Mouse (Mus musculus) inflammation-experienced regulatory T-cells, adult 6 months (primary cell): Measurements from ENCODE around the gene Irf2. TPM values are rescaled to one million over a fixed set of nuclear protein-coding genes. Genes with fewer than 3 reads are reported as not detected.
A peak's percentile ranks its signal among the peaks of the same experiment; 100 is the strongest.

ENCODE experiments used
- ATAC-seq: one replicate; pipeline ENCODE4 v1.8.0; 2017
- polyA plus RNA-seq, 3 experiments: library from polyadenylated mRNA; unstranded; fragments of 100-300 nt; shearing (Covaris generic); gene quantifications; one replicate each; pipeline ENCODE4 v1.2.1; 2017

Irf2 gene
- polyA plus RNA-seq, 3 experiments from 2014 or later = 228 to 272 (median 245) TPM

GRCm38 (mm10) chr8:46758131-46758530 is 18.6 kb downstream of the Irf2 start:
- ATAC-seq = no peak

GRCm38 (mm10) chr8:46758676-46759075 is 19.1 kb downstream of the Irf2 start:
- ATAC-seq = no peak

DNA sequence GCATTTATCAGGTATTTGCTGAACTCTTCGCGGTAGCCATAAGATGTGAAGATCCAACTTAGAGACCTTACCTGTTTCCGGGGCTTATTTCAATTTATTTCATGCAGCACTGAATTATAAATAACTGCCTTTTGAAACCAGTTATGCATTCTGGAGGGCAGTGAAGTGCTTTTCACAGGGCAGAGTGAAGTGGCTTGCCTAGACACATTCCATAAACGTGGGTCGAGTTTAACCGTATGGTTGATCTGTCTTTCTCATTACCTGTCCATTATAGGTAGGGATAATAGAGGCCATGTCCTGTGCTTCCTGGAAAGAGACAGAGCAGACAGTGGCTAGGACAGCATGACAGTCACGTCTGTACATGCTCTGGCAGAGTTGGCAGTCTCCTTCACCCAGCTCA is 20.0 kb downstream of the Irf2 start:
- no peak for ATAC-seq

- no peak for ATAC-seq
Observed at GRCm38 (mm10) chr8:46760701-46761100, 21.2 kb downstream of the Irf2 start.

- ATAC-seq = no peak
Observed at GRCm38 (mm10) chr8:46761454-46761853, 21.9 kb downstream of the Irf2 start.

- no peak for ATAC-seq
Observed at GRCm38 (mm10) chr8:46769408-46770180, 30.1 kb downstream of the Irf2 start.

DNA sequence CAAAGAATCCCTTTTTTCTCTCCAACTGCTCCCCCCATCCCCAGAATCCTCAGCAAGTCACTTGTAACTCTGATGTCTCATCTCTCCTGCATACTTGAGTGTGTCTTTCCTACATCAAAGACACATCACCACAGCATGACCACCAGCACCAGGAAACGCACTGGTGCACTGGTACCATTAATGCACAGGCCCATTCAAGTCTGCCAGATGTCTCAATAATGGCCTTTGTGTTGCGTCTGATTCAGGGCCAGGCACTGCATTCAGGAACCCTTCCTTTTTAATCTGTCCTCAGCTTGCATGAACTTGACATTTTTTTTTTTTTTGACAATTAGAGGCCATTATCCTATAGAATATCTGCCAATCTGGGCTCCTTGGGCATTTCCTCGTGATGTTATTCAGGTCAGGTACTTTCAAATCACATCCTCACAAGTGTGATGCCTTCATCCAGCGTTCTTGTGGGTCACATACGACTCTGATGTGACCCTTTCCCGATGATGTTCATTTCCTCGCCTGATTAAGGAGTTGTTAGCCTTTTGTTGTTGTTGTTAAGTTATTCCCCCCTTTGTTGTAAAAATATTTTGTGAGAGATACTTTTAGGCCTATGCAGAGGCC is 31.5 kb downstream of the Irf2 start:
- no peak for ATAC-seq

GRCm38 (mm10) chr8:46772801-46773200 is 33.3 kb downstream of the Irf2 start:
- ATAC-seq = no peak

DNA sequence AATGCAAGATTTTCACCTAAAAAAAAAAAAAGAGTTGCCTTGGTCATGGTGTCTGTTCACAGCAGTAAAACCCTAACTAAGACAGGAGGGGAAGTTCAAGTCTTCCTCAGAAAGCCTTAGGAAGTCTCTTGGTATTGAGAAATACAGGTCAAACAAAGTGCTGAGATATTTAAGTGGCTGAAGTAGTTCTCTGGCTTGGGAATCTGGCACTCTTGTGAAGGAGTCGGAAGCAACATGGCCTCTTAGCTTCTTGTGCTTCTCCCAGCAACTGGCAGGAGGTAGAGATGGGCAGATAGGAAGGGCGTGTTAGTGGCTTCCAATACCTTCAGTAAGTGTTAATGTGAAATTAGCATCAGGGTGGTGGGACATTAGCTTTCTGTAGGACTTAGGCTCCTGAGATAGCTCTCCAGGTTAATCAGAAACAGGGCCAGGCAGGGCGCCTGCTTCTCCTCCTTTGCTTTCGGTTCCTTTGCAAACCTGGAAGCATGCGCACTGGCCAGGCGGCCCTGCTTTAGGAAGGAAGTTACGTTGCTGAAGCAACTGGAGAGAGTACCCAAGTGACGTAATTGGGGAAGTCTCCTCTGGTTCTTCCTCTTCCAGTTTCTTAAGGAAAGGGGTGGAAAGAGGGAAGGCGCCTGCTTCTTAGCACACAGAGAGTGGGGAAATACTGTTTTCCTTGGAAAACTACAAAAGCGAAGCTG is 38.4 kb downstream of the Irf2 start:
- ATAC-seq = no peak

GRCm38 (mm10) chr8:46781067-46781657 is 41.6 kb downstream of the Irf2 start:
- no peak for ATAC-seq

- peak; percentile 53 for ATAC-seq
Observed at GRCm38 (mm10) chr8:46782254-46782653, 42.7 kb downstream of the Irf2 start.

GRCm38 (mm10) chr8:46785070-46785469 is 45.5 kb downstream of the Irf2 start:
- ATAC-seq = no peak

DNA sequence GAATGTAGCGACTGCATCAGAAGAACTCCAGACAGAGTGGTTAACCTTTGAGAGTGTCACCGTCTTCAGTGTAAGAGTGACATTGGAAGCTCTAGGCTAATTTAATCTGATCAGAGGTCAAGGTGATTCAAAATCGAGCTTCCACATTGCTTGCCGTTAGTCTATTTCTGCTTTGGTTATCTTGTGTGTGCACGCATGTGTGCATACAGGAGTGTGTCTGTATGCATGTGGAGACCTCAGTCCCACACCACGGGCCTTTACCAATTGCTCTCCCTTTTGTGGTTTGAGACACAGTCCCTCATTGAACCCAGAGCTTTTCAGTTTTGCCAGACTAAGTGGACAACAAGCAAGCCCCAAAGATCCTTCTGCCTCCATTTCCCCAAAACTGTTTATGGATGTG is 46.4 kb downstream of the Irf2 start:
- ATAC-seq = no peak

DNA sequence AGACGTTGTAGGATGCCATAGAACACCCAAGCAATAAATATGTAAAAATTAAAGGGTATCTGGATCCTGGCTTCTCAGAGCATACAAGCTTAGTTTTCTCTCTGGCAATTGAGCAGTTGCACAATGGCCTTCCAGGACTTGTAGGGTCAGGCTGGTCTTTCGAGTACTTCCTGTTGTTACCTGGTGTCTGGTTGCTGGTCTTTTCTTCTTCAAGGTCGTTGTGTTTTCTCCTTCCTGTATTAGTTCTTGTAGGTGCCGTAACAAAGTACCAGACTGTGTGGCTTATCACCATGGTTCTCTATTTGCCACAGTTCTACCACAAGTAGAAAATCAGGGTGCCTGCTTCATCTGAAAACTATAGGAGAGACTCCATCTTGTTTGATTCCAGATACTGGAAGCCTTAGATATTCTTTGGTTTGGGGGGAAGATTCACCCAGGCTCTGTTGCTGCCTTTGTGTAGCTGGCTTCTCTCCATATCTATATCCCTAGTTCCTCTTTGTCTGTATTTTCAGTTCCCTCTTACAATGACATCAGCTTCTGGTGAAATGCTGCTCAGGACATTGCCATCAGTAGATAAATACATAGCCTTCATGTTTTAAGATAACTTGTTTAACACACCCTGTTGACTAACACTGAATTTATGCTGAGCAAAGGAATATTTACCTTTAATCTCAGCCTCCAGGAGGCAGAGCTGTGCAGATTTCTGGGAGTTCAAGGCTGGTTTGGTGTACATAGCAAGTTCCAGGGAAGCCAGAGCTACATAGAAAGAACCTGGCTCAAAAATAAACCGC is 49.8 kb downstream of the Irf2 start:
- no peak for ATAC-seq

DNA sequence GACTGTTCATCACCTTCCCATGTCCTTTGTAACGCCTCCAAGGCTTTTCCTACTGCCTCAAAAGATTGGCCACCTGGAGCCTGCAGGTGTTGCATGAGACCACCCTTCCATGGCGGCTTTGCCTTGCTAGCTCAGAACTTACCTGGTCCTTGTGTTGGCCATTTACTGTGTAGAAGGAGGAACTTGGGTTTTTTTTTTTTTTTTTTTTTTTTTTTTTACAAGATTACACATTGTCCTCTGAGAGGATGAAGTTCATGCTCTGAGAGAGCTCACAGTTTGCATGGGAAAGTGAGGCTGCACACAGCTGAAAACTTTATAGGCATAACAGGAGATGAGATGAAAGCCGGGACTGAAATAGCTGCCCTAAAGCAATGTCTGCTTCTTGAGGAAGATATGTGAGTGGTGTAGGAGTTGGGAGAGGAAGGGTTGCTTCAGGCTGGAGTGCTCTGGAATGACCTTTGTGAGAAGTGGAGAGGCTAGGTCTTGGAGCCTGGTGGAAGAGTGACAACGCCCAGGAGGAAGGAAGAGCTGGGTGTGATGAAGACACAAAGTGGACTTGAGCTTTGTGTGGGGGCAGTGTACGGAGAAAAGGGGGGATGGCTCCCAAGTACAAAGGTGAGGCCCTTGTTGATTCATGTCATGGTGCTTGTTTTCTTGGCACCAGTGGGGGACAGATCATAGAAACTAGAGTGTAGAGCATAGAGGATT is 52.3 kb downstream of the Irf2 start:
- ATAC-seq = no peak

- ATAC-seq = no peak
Observed at GRCm38 (mm10) chr8:46792653-46793052, 53.1 kb downstream of the Irf2 start.

GRCm38 (mm10) chr8:46793248-46793647 is 53.7 kb downstream of the Irf2 start:
- no peak for ATAC-seq

DNA sequence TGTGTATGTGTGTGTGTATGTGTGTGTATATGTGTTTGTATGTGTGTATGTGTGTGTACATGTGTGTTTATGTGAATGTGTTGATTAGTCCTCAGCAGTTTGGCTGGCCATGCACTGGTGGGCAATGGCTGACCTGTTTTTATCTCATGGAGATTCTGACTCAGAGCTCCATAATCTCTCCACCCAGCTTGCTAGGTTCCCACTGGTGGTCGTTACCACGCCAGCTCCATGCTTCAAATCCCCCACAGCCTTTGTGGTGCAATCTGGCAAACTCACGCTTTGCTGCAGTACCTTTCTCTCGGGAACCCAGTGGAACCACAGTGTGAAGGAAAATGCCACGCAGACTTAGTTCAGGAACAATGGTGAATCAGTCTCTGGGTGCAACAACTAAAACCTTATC is 54.8 kb downstream of the Irf2 start:
- ATAC-seq = no peak

- ATAC-seq = peak; percentile 79
Observed at GRCm38 (mm10) chr8:46799212-46799611, 59.7 kb downstream of the Irf2 start.

DNA sequence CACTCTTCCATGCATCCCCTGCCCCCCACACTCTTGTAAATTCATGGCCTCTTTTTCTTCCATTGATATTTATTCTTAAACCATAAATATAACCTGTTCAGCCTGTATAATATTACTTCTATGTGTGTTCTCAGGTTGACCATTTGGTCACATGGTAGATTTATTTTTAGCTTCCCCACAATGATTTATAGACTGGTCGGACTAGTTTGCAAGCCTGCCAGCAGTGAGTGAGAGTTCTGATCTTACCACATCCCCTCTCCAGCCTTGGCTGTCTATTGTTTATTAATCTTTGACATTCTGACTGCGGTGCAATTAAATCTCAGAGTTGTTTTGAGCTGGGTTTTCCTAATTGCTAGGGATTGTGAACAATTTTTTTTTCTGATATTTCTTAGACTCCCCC is 60.2 kb downstream of the Irf2 start:
- no peak for ATAC-seq

DNA sequence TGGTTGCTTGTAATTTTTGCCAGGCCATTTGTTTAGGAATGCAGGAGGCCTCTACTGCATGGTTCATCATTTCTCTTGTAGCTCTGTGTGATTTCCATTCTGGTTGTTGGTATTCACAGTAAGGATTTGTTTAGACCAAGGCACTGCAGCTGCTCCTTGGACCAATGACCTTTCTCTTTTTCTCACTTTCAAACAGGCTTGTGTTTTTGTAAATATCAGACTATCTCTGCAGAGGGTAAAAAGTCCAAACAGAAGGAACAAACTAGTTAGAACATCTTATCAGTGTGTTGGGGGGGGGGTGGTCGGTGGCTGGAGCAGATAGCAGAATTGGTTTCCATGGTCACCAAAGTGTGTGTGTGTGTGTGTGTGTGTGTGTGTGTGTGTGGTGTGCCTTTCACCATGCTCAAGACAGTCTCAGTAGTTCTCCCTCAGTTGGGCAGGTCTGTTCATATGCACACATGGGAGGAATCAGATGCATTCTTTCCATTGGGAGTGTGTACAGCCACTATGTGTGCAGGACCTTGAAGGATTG is 61.7 kb downstream of the Irf2 start:
- ATAC-seq = no peak

GRCm38 (mm10) chr8:46802009-46802408 is 62.5 kb downstream of the Irf2 start:
- ATAC-seq = no peak
